Mouse (Mus musculus) spleen, adult 12 weeks (tissue): ENCODE results near the gene Trim12a.
"Not testable (repeated sequence)": the region's sequence is repeated elsewhere in the genome, so short reads cannot be mapped to it uniquely, and the experiment has no call there.

ENCODE experiments used
- DNase-seq: peaks from one replicate; pipeline ENCODE4 v3.0.0; 2022; ENCODE audit warnings: low spot score

Trim12a gene

GRCm38 (mm10) chr7:104315369-104316080 lies at the start of gene Trim12a:
Gene Trim12a (minus strand): TSS chr7:104315466.
- not testable (repeated sequence) for DNase-seq

- DNase-seq, result no peak
These were observed 38.3 kb upstream of the Trim12a start for GRCm38 (mm10) chr7:104353600-104353967.

GRCm38 (mm10) chr7:104352717-104353599 lies 37.7 kb upstream of the Trim12a start, which contains the start of gene Trim12c:
Gene Trim12c (minus strand): TSS chr7:104353362.
- peak; percentile 62 for DNase-seq

- DNase-seq, result not testable (repeated sequence)
These were observed 32.8 kb upstream of the Trim12a start for GRCm38 (mm10) chr7:104348043-104348442.

- not testable (repeated sequence) for DNase-seq
These were observed 25.5 kb upstream of the Trim12a start for GRCm38 (mm10) chr7:104340744-104341143.

GRCm38 (mm10) chr7:104335547-104335946 lies 20.3 kb upstream of the Trim12a start:
- DNase-seq, result not testable (repeated sequence)

- not testable (repeated sequence) for DNase-seq
These were observed 13.9 kb upstream of the Trim12a start, which contains the start of gene Trim34b for GRCm38 (mm10) chr7:104329171-104329570. Gene Trim34b (plus strand): TSS chr7:104329471.

- no peak for DNase-seq
These were observed 6.8 kb upstream of the Trim12a start for GRCm38 (mm10) chr7:104322028-104322427.

GRCm38 (mm10) chr7:104314796-104315353 lies 391 bp downstream of the Trim12a start:
- DNase-seq, result no peak

GRCm38 (mm10) chr7:104291638-104292400 lies 23.4 kb downstream of the Trim12a start:
- no peak for DNase-seq

GRCm38 (mm10) chr7:104290641-104291040 lies 24.6 kb downstream of the Trim12a start:
- DNase-seq, result no peak

GRCm38 (mm10) chr7:104287576-104288443 lies 27.5 kb downstream of the Trim12a start, which contains the start of gene Trim5:
Gene Trim5 (minus strand): TSS chr7:104288094.
- peak; percentile 0 for DNase-seq

GRCm38 (mm10) chr7:104279361-104279760 lies 35.9 kb downstream of the Trim12a start:
- DNase-seq, result not testable (repeated sequence)

- not testable (repeated sequence) for DNase-seq
These were observed 49.9 kb downstream of the Trim12a start for GRCm38 (mm10) chr7:104265335-104265734.

- not testable (repeated sequence) for DNase-seq
These were observed 54.9 kb downstream of the Trim12a start for GRCm38 (mm10) chr7:104260380-104260779.
